Mouse (Mus musculus): ENCODE measurements around the gene Rhox4b.
"Not testable (repeated sequence)": the region's sequence is repeated elsewhere in the genome, so short reads cannot be mapped to it uniquely, and the experiment has no call there.

Gene Rhox4b

DNA sequence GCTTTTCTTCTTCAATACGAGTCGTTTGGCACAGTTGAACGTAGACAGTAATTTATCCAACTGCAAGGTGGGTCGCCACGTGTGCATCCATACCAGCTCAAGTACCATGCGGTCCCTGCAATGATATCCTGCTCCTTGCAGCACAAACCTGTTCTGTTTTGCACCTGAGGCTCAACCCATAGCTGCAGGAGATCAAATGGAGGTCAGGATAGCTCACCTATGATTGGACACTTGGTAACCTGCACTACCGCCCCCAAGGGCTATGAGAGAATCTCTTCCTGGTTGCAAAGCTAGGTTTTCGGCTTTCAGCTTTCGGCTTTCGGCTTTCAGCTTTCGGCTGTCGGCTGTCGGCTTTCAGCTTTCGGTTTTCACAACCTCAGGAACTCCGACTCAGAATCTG lies at the start of gene Rhox4b:
TSS of gene Rhox4b (plus strand) at position 301 of the 400 bp plus-strand sequence.
- not testable (repeated sequence) for DNase-seq (ENCODE audit: low read depth, low spot score)

DNA sequence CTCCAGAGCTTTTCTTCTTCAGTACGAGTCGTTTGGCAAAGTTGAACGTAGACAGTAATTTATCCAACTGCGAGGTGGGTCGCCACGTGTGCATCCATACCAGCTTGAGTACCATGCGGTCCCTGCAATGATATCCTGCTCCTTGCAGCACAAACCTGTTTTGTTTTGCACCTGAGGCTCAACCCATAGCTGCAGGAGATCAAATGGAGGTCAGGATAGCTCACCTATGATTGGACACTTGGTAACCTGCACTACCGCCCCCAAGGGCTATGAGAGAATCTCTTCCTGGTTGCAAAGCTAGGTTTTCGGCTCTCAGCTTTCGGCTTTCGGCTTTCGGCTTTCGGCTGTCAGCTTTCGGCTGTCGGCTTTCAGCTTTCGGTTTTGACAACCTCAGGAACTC lies 41.7 kb upstream of the Rhox4b start, which contains the start of gene Rhox4a2:
TSS of gene Rhox4a2 (plus strand) at position 301 of the 400 bp plus-strand sequence.
- not testable (repeated sequence) for DNase-seq (ENCODE audit: low read depth, low spot score)

DNA sequence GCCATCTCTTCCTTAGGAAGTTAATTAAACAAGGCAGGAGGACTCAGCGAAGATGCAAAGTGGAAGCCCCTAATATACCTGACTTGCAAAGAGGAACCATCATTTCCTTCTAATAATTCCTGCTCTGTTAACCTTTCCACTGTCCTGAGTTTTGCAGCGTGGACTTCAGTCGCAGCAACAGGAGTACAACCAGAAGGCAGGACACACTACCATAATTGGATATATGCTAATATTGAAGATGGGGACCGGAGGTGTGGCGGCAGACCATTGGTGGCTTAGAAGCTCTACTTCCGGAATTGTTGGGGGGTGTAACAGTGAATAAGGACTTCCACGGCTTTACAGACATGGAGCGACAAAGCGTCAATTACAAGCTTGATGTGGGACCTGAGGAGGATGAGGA lies 20.5 kb upstream of the Rhox4b start, which contains the start of gene Rhox2b:
TSS of gene Rhox2b (plus strand) at position 301 of the 400 bp plus-strand sequence.
- not testable (repeated sequence) for DNase-seq (ENCODE audit: low read depth, low spot score)

DNA sequence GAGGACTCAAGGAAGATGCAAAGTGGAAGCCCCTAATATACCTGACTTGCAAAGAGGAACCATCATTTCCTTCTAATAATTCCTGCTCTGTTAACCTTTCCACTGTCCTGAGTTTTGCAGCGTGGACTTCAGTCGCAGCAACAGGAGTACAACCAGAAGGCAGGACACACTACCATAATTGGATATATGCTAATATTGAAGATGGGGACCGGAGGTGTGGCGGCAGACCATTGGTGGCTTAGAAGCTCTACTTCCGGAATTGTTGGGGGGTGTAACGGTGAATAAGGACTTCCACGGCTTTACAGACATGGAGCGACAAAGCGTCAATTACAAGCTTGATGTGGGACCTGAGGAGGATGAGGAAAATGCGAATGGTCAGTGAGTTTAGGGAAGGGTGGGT lies 21.1 kb downstream of the Rhox4b start, which contains the start of gene Rhox2c:
TSS of gene Rhox2c (plus strand) at position 301 of the 400 bp plus-strand sequence.
- DNase-seq (ENCODE audit: low read depth, low spot score): not testable (repeated sequence)

DNA sequence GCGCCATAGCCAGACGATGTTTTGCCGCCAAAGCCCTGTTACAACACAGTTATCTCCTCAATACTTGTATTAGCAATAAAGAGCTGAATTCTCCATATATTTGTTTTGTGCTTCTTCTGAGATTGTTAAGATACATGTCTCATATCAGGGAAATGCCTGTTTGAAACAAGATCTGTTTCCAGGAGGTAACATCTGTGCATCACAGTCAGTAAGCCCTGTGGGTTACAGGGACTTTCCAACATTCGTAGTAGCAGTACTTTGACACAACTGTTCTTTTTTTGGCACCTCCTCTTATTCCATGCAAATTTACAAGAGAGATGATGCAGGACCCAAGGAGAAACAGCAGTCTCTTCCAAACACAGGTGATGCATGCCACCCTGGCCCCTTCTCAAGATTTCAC lies 26.0 kb downstream of the Rhox4b start, which contains the start of gene Rhox3c:
TSS of gene Rhox3c (plus strand) at position 301 of the 400 bp plus-strand sequence.
- not testable (repeated sequence) for DNase-seq (ENCODE audit: low read depth, low spot score)

DNA sequence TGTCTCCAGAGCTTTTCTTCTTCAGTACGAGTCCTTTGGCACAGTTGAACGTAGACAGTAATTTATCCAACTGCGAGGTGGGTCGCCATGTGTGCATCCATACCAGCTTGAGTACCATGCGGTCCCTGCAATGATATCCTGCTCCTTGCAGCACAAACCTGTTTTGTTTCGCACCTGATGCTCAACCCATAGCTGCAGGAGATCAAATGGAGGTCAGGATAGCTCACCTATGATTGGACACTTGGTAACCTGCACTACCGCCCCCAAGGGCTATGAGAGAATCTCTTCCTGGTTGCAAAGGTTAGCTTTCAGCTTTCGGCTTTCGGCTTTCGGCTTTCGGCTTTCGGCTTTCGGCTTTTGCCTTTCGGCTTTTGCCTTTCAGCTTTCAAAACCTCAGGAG lies 47.7 kb downstream of the Rhox4b start, which contains the start of gene Rhox4c:
TSS of gene Rhox4c (plus strand) at position 301 of the 400 bp plus-strand sequence.
- DNase-seq (ENCODE audit: low read depth, low spot score): not testable (repeated sequence)

Measured in ES-CJ7 (cell line).